Comparison of ENCODE assay signal across 16 mouse cellular contexts in the genomic region with DNA sequence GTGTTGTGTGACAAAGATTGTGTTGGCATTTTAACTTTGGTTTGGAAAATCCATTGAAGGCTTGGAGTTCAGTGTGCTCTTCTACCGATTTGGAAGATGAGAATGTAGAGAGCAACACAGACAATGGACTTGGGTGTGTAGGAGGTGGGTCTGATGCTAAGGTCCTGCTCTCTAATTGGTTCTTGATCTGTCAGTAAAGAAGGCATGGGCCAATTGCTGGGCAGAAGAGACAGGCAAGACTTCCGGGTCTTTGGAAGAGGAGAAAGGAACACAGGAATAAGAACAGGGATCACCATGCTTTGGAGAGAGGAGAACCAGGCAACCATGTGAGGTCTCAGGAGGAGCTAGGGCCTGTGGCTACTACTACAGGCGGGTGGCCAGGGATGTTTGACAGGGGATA. TPM values are rescaled to one million over a fixed set of nuclear protein-coding genes. Genes with fewer than 3 reads are reported as not detected.
"Had no signal": no experiment of that assay in that cellular context is flagged by ENCODE, and none has a peak within 500 bp of the region (broad histone marks: within the 10 kb centered on the region; RNA-seq: fewer than 3 reads in every experiment).

No protein-coding gene starts in this region.

- DNase-seq: liver, postnatal 0 days; lung, adult 2 months; lung, postnatal 14 days; lung, postnatal 36 days; right cerebral cortex, postnatal 14 days; thymus, adult 18-20 months; thymus, postnatal 14 days; thymus, postnatal 36 days had no signal

- H3K9me3 ChIP-seq: lung, embryonic 15.5 days; megakaryocyte, embryonic 14.5 days; midbrain, embryonic 13.5 days; midbrain, embryonic 15.5 days; neural tube, embryonic 12.5 days had no signal

- H3K27me3 ChIP-seq: lung, embryonic 15.5 days; midbrain, embryonic 13.5 days; midbrain, embryonic 15.5 days; neural tube, embryonic 12.5 days had no signal

- H3K4me3 ChIP-seq: lung, embryonic 15.5 days; megakaryocyte, embryonic 14.5 days; midbrain, embryonic 13.5 days; midbrain, embryonic 15.5 days; neural tube, embryonic 12.5 days had no signal

- H3K36me3 ChIP-seq: lung, embryonic 15.5 days; midbrain, embryonic 13.5 days; midbrain, embryonic 15.5 days; neural tube, embryonic 12.5 days had no signal

- H3K4me1 ChIP-seq: lung, embryonic 15.5 days; megakaryocyte, embryonic 14.5 days; midbrain, embryonic 13.5 days; midbrain, embryonic 15.5 days; neural tube, embryonic 12.5 days had no signal

- H3K9ac ChIP-seq: liver, postnatal 0 days; lung, embryonic 15.5 days; midbrain, embryonic 13.5 days; midbrain, embryonic 15.5 days; neural tube, embryonic 12.5 days had no signal

- H3K27ac ChIP-seq: lung, embryonic 15.5 days; macrophage; midbrain, embryonic 13.5 days; midbrain, embryonic 15.5 days; neural tube, embryonic 12.5 days had no signal

RNA-seq across cellular contexts. Expression of a gene that starts 7.7 kb away (rescaled TPM):
- total RNA-seq: midbrain, postnatal 0 days; monocyte, adult 5-6 weeks had no signal
- polyA plus RNA-seq: midbrain, embryonic 15.5 days had no signal
